Mouse (Mus musculus) limb, embryonic 10.5 days (tissue): ENCODE results near the gene Cd48. TPM values are rescaled to one million over a fixed set of nuclear protein-coding genes. Genes with fewer than 3 reads are reported as not detected.
"Not testable (repeated sequence)": the region's sequence is repeated elsewhere in the genome, so short reads cannot be mapped to it uniquely, and the experiment has no call there.

Source experiments
- DNase-seq: peaks from one replicate; pipeline ENCODE4 v3.0.0-alpha.2; 2017; ENCODE audit warnings: low spot score
- H3K27ac ChIP-seq: fragments of 300-500 bp; sonication (generic); 2 replicates; pipeline ENCODE4 v1.5.1; 2016; ENCODE audit warnings: mild to moderate bottlenecking
- H3K27me3 ChIP-seq: fragments of 300-500 bp; sonication (generic); 2 replicates; pipeline ENCODE4 v1.6.1; 2016; ENCODE audit warnings: low read depth, mild to moderate bottlenecking; ENCODE audit not compliant: poor library complexity, severe bottlenecking
- H3K36me3 ChIP-seq: fragments of 300-500 bp; sonication (generic); 2 replicates; pipeline ENCODE4 v1.6.1; 2016; ENCODE audit warnings: mild to moderate bottlenecking, moderate library complexity
- H3K4me1 ChIP-seq: fragments of 300-500 bp; sonication (generic); 2 replicates; pipeline ENCODE4 v1.6.1; 2016
- H3K4me3 ChIP-seq: fragments of 300-500 bp; sonication (generic); 2 replicates; pipeline ENCODE4 v1.5.1; 2016; ENCODE audit warnings: mild to moderate bottlenecking, moderate library complexity
- H3K9me3 ChIP-seq: fragments of 300-500 bp; sonication (generic); replicated peaks from 2 replicates; pipeline ENCODE4 v1.6.1; 2016; ENCODE audit warnings: mild to moderate bottlenecking
- WGBS: fragments of 180-500 bp; shearing (Covaris S2); methylation state at CpG from one replicate; pipeline ENCODE4 v1.1.7; 2016; 5-methylcytosine and 5-hydroxymethylcytosine counted together
- polyA plus RNA-seq: library from polyadenylated mRNA; unstranded; fragments of >200 nt; fragmentation: Nextera tagmentation; extraction: Ambion mirVana; gene quantifications from 2 replicates; pipeline ENCODE4 v1.2.1, GENCODE M21; 2016

Gene Cd48
- polyA plus RNA-seq, 1 experiment from 2014 or later: 0.38 TPM

- Histone ChIP-seq H3K4me1 (no peaks in the 10 kb centered on the region), H3K27me3 (no peaks in the 10 kb centered on the region), H3K36me3 (no peaks in the 10 kb centered on the region), H3K27ac (no peak overlapping the region), H3K4me3 (no peak overlapping the region), H3K9me3 (no peaks in the 10 kb centered on the region)
- no peak for DNase-seq
- WGBS: 92% methylated on average over 2 of the region's 2 CpGs
Measured at GRCm38 (mm10) chr1:171663757-171664156, 18.1 kb upstream of the Cd48 start.

DNA sequence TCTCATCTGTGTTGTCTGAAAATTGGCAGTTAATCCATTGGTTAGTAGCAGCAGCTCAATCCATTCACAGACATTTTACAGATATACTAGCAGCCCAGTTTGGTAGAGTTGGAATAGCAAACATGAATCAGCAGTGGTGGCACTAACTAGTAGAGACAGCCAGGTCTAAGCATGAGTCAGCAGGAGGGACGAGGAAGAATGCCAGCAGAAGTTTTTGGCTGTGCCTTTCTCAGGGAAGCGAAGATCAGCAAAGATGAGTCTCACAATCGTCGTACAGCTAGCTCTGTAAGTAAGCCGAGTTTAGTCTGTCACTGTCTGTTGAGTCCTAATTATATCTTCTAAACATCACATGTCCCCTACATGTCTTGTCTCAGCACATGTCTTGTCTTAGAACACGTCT is 15.5 kb upstream of the Cd48 start:
- DNase-seq: no peak
- H3K4me3 ChIP-seq: no peak overlapping the region
- no peaks in the 10 kb centered on the region for H3K27me3 ChIP-seq
- WGBS: 90% methylated on average over 6 of the region's 6 CpGs
- no peaks in the 10 kb centered on the region for H3K36me3 ChIP-seq
- no peak overlapping the region for H3K27ac ChIP-seq
- H3K9me3 ChIP-seq: no peaks in the 10 kb centered on the region
- H3K4me1 ChIP-seq: no peaks in the 10 kb centered on the region

- WGBS: 67% methylated on average over 1 of the region's 1 CpGs
Measured at GRCm38 (mm10) chr1:171667160-171667559, 14.6 kb upstream of the Cd48 start.

GRCm38 (mm10) chr1:171672451-171672850 is 9.4 kb upstream of the Cd48 start:
- H3K4me1 ChIP-seq, H3K4me3 ChIP-seq, H3K9me3 ChIP-seq, H3K27ac ChIP-seq, H3K27me3 ChIP-seq, DNase-seq, H3K36me3 ChIP-seq: not testable (repeated sequence)
- WGBS: 86% methylated on average over 2 of the region's 2 CpGs

More at GRCm38 (mm10) chr1:171667160-171667559, 14.6 kb upstream of the Cd48 start:
- no peaks in the 10 kb centered on the region for H3K4me1 ChIP-seq
- H3K4me3 ChIP-seq: no peak overlapping the region
- H3K36me3 ChIP-seq: no peaks in the 10 kb centered on the region
- no peak for DNase-seq
- H3K9me3 ChIP-seq: no peaks in the 10 kb centered on the region
- no peak overlapping the region for H3K27ac ChIP-seq
- no peaks in the 10 kb centered on the region for H3K27me3 ChIP-seq

DNA sequence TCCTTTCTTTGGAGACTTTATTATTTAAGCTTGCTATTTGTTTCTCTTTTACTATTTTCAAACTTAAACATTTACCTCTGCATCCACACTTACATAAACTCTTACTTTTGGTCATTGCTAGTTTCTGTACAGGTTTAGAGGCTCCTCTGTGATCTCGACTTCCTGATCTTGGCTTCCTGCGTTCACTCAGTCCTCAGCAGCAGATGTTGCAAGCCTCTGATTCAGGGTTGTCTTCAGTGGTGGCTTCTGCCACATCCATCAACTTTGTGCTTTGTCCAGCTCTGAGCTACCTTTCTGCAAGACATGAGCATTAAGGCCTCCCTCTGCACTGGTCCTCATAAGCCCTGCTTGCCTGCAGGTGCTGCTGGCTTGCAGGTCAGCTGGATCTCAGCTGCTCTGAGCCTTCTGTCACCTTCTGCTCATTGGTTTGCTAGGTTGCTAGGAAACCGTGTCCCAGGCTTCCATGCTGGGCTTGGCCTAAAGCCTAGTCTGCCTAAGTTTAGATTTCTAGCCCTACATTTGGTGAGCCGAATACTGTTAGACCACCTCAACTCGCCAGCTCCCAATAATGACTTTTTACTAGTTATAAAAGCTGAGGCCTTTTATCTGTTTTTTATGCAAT is 8.8 kb upstream of the Cd48 start:
- Histone ChIP-seq H3K9me3 (no peaks in the 10 kb centered on the region), H3K27ac (no peak overlapping the region), H3K4me3 (no peak overlapping the region), H3K27me3 (no peaks in the 10 kb centered on the region), H3K4me1 (no peaks in the 10 kb centered on the region), H3K36me3 (no peaks in the 10 kb centered on the region)
- WGBS: 73% methylated on average over 5 of the region's 5 CpGs
- DNase-seq: no peak

- no peaks in the 10 kb centered on the region for H3K27me3 ChIP-seq
- no peak overlapping the region for H3K27ac ChIP-seq
- H3K4me3 ChIP-seq: no peak overlapping the region
- no peaks in the 10 kb centered on the region for H3K36me3 ChIP-seq
- H3K4me1 ChIP-seq: no peaks in the 10 kb centered on the region
- no peaks in the 10 kb centered on the region for H3K9me3 ChIP-seq
- WGBS: 84% methylated on average over 1 of the region's 1 CpGs
- DNase-seq: no peak
Measured at GRCm38 (mm10) chr1:171674467-171674866, 7.3 kb upstream of the Cd48 start.

DNA sequence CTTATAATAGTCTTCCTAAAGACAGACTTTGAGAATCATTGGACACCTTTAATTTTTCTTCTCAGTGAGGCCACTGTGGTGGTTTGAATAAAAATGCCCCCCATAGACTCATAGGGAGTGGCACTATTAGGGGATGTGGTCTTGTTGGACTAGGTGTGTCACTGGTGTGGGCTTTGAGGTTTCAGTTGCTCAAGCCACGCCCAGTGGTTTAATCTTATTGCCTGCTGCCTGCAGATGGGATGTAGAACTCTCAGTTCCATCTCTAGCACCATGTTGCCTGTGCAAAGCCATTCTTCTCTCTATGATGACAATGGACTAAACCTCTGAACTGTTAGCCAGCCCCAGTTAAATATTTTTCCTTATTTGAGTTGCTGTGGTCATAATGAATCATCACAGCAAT is 4.1 kb upstream of the Cd48 start:
- no peak for DNase-seq
- H3K9me3 ChIP-seq: no peaks in the 10 kb centered on the region
- H3K4me3 ChIP-seq: no peak overlapping the region
- H3K27me3 ChIP-seq: no peaks in the 10 kb centered on the region
- no peaks in the 10 kb centered on the region for H3K36me3 ChIP-seq
- H3K4me1 ChIP-seq: no peaks in the 10 kb centered on the region
- WGBS: 83% methylated on average over 1 of the region's 1 CpGs
- H3K27ac ChIP-seq: no peak overlapping the region

GRCm38 (mm10) chr1:171681009-171681408 is 800 bp upstream of the Cd48 start:
- Histone ChIP-seq H3K36me3 (no peaks in the 10 kb centered on the region), H3K27me3 (no peaks in the 10 kb centered on the region), H3K4me1 (no peaks in the 10 kb centered on the region), H3K4me3 (no peak overlapping the region), H3K27ac (no peak overlapping the region), H3K9me3 (no peaks in the 10 kb centered on the region)
- no peak for DNase-seq
- WGBS: 92% methylated on average over 7 of the region's 7 CpGs

GRCm38 (mm10) chr1:171684923-171685322 is 3.1 kb downstream of the Cd48 start:
- H3K27me3 ChIP-seq: no peaks in the 10 kb centered on the region
- 95% methylated on average over 9 of the region's 9 CpGs for WGBS
- no peaks in the 10 kb centered on the region for H3K4me1 ChIP-seq
- H3K9me3 ChIP-seq: no peaks in the 10 kb centered on the region
- H3K36me3 ChIP-seq: no peaks in the 10 kb centered on the region
- no peak overlapping the region for H3K4me3 ChIP-seq
- no peak overlapping the region for H3K27ac ChIP-seq
- DNase-seq: no peak

- Histone ChIP-seq H3K27me3 (no peaks in the 10 kb centered on the region), H3K36me3 (no peaks in the 10 kb centered on the region), H3K27ac (no peak overlapping the region), H3K4me1 (no peaks in the 10 kb centered on the region), H3K4me3 (no peak overlapping the region), H3K9me3 (no peaks in the 10 kb centered on the region)
- WGBS: 89% methylated on average over 4 of the region's 4 CpGs
- no peak for DNase-seq
Measured at GRCm38 (mm10) chr1:171687320-171687719, 5.5 kb downstream of the Cd48 start.

- no peak overlapping the region for H3K4me3 ChIP-seq
- no peaks in the 10 kb centered on the region for H3K27me3 ChIP-seq
- H3K36me3 ChIP-seq: no peaks in the 10 kb centered on the region
- no peaks in the 10 kb centered on the region for H3K9me3 ChIP-seq
- no peaks in the 10 kb centered on the region for H3K4me1 ChIP-seq
- H3K27ac ChIP-seq: no peak overlapping the region
- DNase-seq: no peak
- 84% methylated on average over 1 of the region's 1 CpGs for WGBS
Measured at GRCm38 (mm10) chr1:171693918-171694317, 12.1 kb downstream of the Cd48 start.

GRCm38 (mm10) chr1:171698983-171699382 is 17.2 kb downstream of the Cd48 start:
- 19% methylated on average over 6 of the region's 6 CpGs for WGBS
- H3K27ac ChIP-seq: no peak overlapping the region
- H3K9me3 ChIP-seq: no peaks in the 10 kb centered on the region
- peak; percentile 40 for DNase-seq
- H3K27me3 ChIP-seq: no peaks in the 10 kb centered on the region
- no peaks in the 10 kb centered on the region for H3K4me1 ChIP-seq
- no peak overlapping the region for H3K4me3 ChIP-seq
- no peaks in the 10 kb centered on the region for H3K36me3 ChIP-seq

GRCm38 (mm10) chr1:171713736-171714135 is 31.9 kb downstream of the Cd48 start:
- not testable (repeated sequence) for H3K4me1 ChIP-seq, H3K27me3 ChIP-seq, H3K4me3 ChIP-seq, H3K36me3 ChIP-seq, H3K27ac ChIP-seq, DNase-seq, H3K9me3 ChIP-seq
- WGBS: 89% methylated on average over 1 of the region's 1 CpGs

DNA sequence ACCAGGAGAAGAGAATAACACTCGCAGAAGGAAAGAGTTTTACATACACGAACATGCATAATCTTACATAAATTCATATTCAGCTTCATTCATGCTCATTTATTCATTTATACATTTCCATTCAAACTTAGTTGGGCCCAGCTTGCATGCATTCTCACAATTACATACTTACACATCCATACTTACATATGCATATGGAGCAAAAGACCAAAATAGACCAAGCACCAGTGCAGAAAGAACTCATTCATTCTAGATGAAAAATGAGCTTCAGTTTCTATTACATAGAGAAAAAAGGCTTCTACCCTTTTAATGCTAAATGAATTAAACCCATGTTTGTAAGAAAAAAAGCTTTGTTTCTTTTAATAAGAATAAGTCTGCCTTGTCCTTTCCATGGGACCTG is 33.6 kb downstream of the Cd48 start:
- Histone ChIP-seq H3K27me3 (no peaks in the 10 kb centered on the region), H3K27ac (no peak overlapping the region), H3K4me1 (no peaks in the 10 kb centered on the region), H3K36me3 (no peaks in the 10 kb centered on the region), H3K4me3 (no peak overlapping the region), H3K9me3 (no peaks in the 10 kb centered on the region)
- no peak for DNase-seq
- 58% methylated on average over 2 of the region's 2 CpGs for WGBS
